Mouse (Mus musculus) kidney, embryonic 15.5 days (tissue): ENCODE results near the gene Smim14. TPM values are rescaled to one million over a fixed set of nuclear protein-coding genes. Genes with fewer than 3 reads are reported as not detected.
"Not testable (repeated sequence)": the region's sequence is repeated elsewhere in the genome, so short reads cannot be mapped to it uniquely, and the experiment has no call there.

Experiments used
- ATAC-seq: fragments of 200-750 bp; cut with Nextera tagmentation; replicated peaks from 2 replicates; pipeline ENCODE4 v1.8.0; 2017; ENCODE audit warnings: moderate TSS enrichment; ENCODE audit not compliant: low FRiP score
- H3K27ac ChIP-seq: fragments of 300-500 bp; sonication (generic); 2 replicates; pipeline ENCODE4 v1.5.1; 2015; ENCODE audit warnings: mild to moderate bottlenecking, inconsistent platforms
- H3K27me3 ChIP-seq: fragments of 300-500 bp; sonication (generic); 2 replicates; pipeline ENCODE4 v1.6.1; 2015; ENCODE audit warnings: inconsistent platforms
- H3K36me3 ChIP-seq: fragments of 300-500 bp; sonication (generic); 2 replicates; pipeline ENCODE4 v1.6.1; 2015; ENCODE audit warnings: inconsistent platforms
- H3K4me1 ChIP-seq: fragments of 300-500 bp; sonication (generic); 2 replicates; pipeline ENCODE4 v1.6.1; 2015; ENCODE audit warnings: inconsistent platforms
- H3K4me2 ChIP-seq: fragments of 300-500 bp; sonication (generic); 2 replicates; pipeline ENCODE4 v1.6.1; 2015; ENCODE audit warnings: moderate library complexity, mild to moderate bottlenecking, inconsistent platforms
- H3K4me3 ChIP-seq: fragments of 300-500 bp; sonication (generic); replicated peaks from 2 replicates; pipeline ENCODE4 v1.5.1; 2015; ENCODE audit warnings: mild to moderate bottlenecking, inconsistent platforms
- H3K9ac ChIP-seq: fragments of 300-500 bp; sonication (generic); 2 replicates; pipeline ENCODE4 v1.6.1; 2015; ENCODE audit warnings: mild to moderate bottlenecking, inconsistent platforms
- H3K9me3 ChIP-seq: fragments of 300-500 bp; sonication (generic); replicated peaks from 2 replicates; pipeline ENCODE4 v1.6.1; 2016; ENCODE audit warnings: inconsistent platforms
- WGBS: fragments of 180-500 bp; shearing (Covaris S2); methylation state at CpG from one replicate; pipeline ENCODE4 v1.1.7; 2015; ENCODE audit warnings: mixed read lengths; 5-methylcytosine and 5-hydroxymethylcytosine counted together
- polyA plus RNA-seq: library from polyadenylated mRNA; unstranded; fragments of >200 nt; fragmentation: Nextera tagmentation; extraction: Ambion mirVana; gene quantifications from 2 replicates; pipeline ENCODE4 v1.2.1, GENCODE M21; 2015

Smim14 gene
- polyA plus RNA-seq, 1 experiment from 2014 or later, result 96.9 TPM

DNA sequence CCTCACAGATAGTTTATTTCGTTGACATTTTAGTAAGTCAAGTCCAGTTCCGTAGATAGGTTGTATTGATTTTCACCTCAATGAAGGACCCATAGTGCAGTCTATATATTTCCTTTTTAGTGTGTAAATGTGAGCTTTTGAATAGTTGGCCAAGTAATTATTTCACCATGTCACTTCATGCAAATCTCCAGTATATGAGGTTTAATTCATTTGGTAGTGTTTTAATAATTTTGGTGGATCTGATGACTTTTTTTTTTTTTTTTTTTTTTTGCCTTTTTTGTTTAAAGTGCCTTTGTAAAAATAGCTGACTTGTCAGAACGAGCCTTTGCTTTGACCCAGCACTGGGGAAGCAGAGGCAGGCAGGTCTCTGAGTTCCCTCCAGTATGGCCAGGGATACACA, 2.8 kb upstream of the Smim14 start:
- H3K36me3 ChIP-seq, result no peaks in the 10 kb centered on the region
- no peaks in the 10 kb centered on the region for H3K27me3 ChIP-seq
- no peak overlapping the region for H3K4me3 ChIP-seq
- no peak overlapping the region for H3K9ac ChIP-seq
- 96% methylated on average over 3 of the region's 3 CpGs for WGBS
- H3K27ac ChIP-seq, result no peak overlapping the region
- ATAC-seq, result no peak
- no peak overlapping the region for H3K4me2 ChIP-seq
- peaks cover 15% of the 10 kb centered on the region for H3K4me1 ChIP-seq
- H3K9me3 ChIP-seq, result no peaks in the 10 kb centered on the region

- no peaks in the 10 kb centered on the region for H3K27me3 ChIP-seq
- H3K27ac ChIP-seq, result no peak overlapping the region
- H3K4me1 ChIP-seq, result peaks cover 15% of the 10 kb centered on the region
- H3K9ac ChIP-seq, result no peak overlapping the region
- H3K4me2 ChIP-seq, result peak overlapping the region; percentile 51
- no peak for ATAC-seq
- WGBS, result 40% methylated on average over 4 of the region's 4 CpGs
- no peaks in the 10 kb centered on the region for H3K9me3 ChIP-seq
- no peaks in the 10 kb centered on the region for H3K36me3 ChIP-seq
- H3K4me3 ChIP-seq, result peak overlapping the region; percentile 23
Measured at GRCm38 (mm10) chr5:65538829-65539228, 1.8 kb upstream of the Smim14 start.

DNA sequence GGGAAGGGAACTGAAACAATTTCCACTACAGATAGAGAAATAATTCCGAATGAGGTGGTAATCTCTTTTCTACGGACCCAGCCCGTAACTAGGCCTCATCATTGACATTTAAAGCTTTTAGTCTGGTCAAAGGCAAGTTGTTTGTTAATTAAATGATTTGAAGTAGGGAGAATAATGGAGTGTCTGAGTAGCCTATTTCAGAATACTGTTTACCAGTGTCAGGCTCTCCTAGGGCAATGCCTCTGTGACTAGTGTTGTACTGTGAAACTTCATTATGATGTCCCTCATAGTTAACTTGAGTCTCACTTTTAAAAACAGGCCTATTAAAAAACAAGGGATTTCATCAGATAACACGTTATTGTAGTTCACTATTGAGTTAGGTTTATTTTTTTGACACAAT, 1.1 kb upstream of the Smim14 start:
- Histone ChIP-seq H3K9ac (peak overlapping the region; percentile 97), H3K36me3 (no peaks in the 10 kb centered on the region), H3K9me3 (no peaks in the 10 kb centered on the region), H3K27me3 (no peaks in the 10 kb centered on the region), H3K27ac (peak overlapping the region; percentile 99), H3K4me3 (peak overlapping the region; percentile 86), H3K4me1 (peaks cover 15% of the 10 kb centered on the region), H3K4me2 (peak overlapping the region; percentile 73)
- under 1% methylated on average over 4 of the region's 4 CpGs for WGBS
- ATAC-seq, result no peak

GRCm38 (mm10) chr5:65537420-65538071, 562 bp upstream of the Smim14 start:
- Histone ChIP-seq H3K4me1 (peaks cover 15% of the 10 kb centered on the region), H3K36me3 (no peaks in the 10 kb centered on the region), H3K4me2 (peak overlapping the region; percentile 73), H3K27ac (peak overlapping the region; percentile 99), H3K4me3 (peak overlapping the region; percentile 86), H3K27me3 (no peaks in the 10 kb centered on the region), H3K9me3 (no peaks in the 10 kb centered on the region), H3K9ac (peak overlapping the region; percentile 97)
- WGBS, result under 1% methylated on average over 56 of the region's 59 CpGs
- ATAC-seq, result peak; percentile 73

GRCm38 (mm10) chr5:65536068-65536465, 917 bp downstream of the Smim14 start:
- peak overlapping the region; percentile 73 for H3K4me2 ChIP-seq
- WGBS, result 86% methylated on average over 10 of the region's 10 CpGs

GRCm38 (mm10) chr5:65535457-65536067, 1.4 kb downstream of the Smim14 start:
- H3K27ac ChIP-seq, result no peak overlapping the region
- WGBS, result 64% methylated on average over 5 of the region's 5 CpGs
- no peaks in the 10 kb centered on the region for H3K36me3 ChIP-seq
- H3K27me3 ChIP-seq, result no peaks in the 10 kb centered on the region
- H3K4me2 ChIP-seq, result no peak overlapping the region
- no peak overlapping the region for H3K9ac ChIP-seq
- no peaks in the 10 kb centered on the region for H3K9me3 ChIP-seq
- ATAC-seq, result no peak
- no peak overlapping the region for H3K4me3 ChIP-seq
- H3K4me1 ChIP-seq, result peaks cover 15% of the 10 kb centered on the region

More at GRCm38 (mm10) chr5:65536068-65536465, 917 bp downstream of the Smim14 start:
- not testable (repeated sequence) for H3K27me3 ChIP-seq, H3K9me3 ChIP-seq, H3K36me3 ChIP-seq, ATAC-seq
- Histone ChIP-seq H3K9ac (peak overlapping the region; percentile 97), H3K4me1 (peaks cover 15% of the 10 kb centered on the region), H3K27ac (peak overlapping the region; percentile 99), H3K4me3 (peak overlapping the region; percentile 86)

DNA sequence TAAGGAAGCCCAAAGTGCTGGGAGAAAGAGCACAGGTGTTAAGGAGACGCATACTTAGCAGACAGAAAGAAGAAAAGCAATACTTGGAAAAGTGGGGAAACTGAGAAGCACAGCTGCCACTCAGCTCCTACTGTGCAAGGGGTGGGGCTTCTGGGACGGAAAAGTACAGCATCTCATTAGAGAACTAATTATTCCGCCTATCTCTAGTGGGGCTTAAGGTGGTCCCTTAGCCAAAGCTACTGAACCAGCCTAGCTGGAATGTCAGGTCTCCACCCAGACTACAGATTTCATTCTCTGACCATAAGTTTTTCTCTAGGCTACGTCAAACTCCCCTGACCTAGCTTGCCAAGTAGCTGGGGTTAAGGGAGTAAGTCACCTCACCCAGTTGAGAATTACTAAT, 2.5 kb downstream of the Smim14 start:
- ATAC-seq, result no peak
- H3K27ac ChIP-seq, result no peak overlapping the region
- H3K9ac ChIP-seq, result no peak overlapping the region
- H3K27me3 ChIP-seq, result no peaks in the 10 kb centered on the region
- no peaks in the 10 kb centered on the region for H3K9me3 ChIP-seq
- WGBS, result 78% methylated on average over 4 of the region's 4 CpGs
- H3K4me1 ChIP-seq, result peaks cover 14% of the 10 kb centered on the region
- no peak overlapping the region for H3K4me3 ChIP-seq
- H3K4me2 ChIP-seq, result no peak overlapping the region
- H3K36me3 ChIP-seq, result no peaks in the 10 kb centered on the region

GRCm38 (mm10) chr5:65531283-65531682, 5.7 kb downstream of the Smim14 start:
- no peaks in the 10 kb centered on the region for H3K27me3 ChIP-seq
- H3K36me3 ChIP-seq, result no peaks in the 10 kb centered on the region
- 75% methylated on average over 3 of the region's 3 CpGs for WGBS
- peaks cover 4% of the 10 kb centered on the region; the same call in 1 of the 2 replicates for H3K4me1 ChIP-seq
- H3K9ac ChIP-seq, result no peak overlapping the region
- H3K4me3 ChIP-seq, result no peak overlapping the region
- no peak overlapping the region for H3K27ac ChIP-seq
- no peak overlapping the region for H3K4me2 ChIP-seq
- ATAC-seq, result no peak
- H3K9me3 ChIP-seq, result no peaks in the 10 kb centered on the region

GRCm38 (mm10) chr5:65525674-65526443, 11.1 kb downstream of the Smim14 start:
- Histone ChIP-seq H3K36me3 (no peaks in the 10 kb centered on the region), H3K4me1 (no peaks in the 10 kb centered on the region), H3K9ac (no peak overlapping the region), H3K4me2 (no peak overlapping the region), H3K27me3 (no peaks in the 10 kb centered on the region), H3K9me3 (no peaks in the 10 kb centered on the region), H3K4me3 (no peak overlapping the region), H3K27ac (no peak overlapping the region)
- no peak for ATAC-seq
- WGBS, result 14% methylated on average over 8 of the region's 8 CpGs

GRCm38 (mm10) chr5:65524831-65525230, 12.2 kb downstream of the Smim14 start:
- ATAC-seq, result no peak
- Histone ChIP-seq H3K27ac (no peak overlapping the region), H3K9me3 (no peaks in the 10 kb centered on the region), H3K9ac (no peak overlapping the region), H3K4me1 (no peaks in the 10 kb centered on the region), H3K27me3 (no peaks in the 10 kb centered on the region), H3K36me3 (no peaks in the 10 kb centered on the region), H3K4me3 (no peak overlapping the region), H3K4me2 (no peak overlapping the region)
- WGBS, result 72% methylated on average over 4 of the region's 4 CpGs

- Histone ChIP-seq H3K9ac (no peak overlapping the region), H3K36me3 (no peaks in the 10 kb centered on the region), H3K4me1 (no peaks in the 10 kb centered on the region), H3K27ac (no peak overlapping the region), H3K27me3 (no peaks in the 10 kb centered on the region), H3K9me3 (no peaks in the 10 kb centered on the region), H3K4me2 (no peak overlapping the region), H3K4me3 (no peak overlapping the region)
- no peak for ATAC-seq
- WGBS, result 89% methylated on average over 1 of the region's 1 CpGs
Measured at GRCm38 (mm10) chr5:65521803-65522202, 15.2 kb downstream of the Smim14 start.

GRCm38 (mm10) chr5:65514635-65515278, 22.2 kb downstream of the Smim14 start:
- H3K27me3 ChIP-seq, result no peaks in the 10 kb centered on the region
- no peaks in the 10 kb centered on the region for H3K9me3 ChIP-seq
- ATAC-seq, result no peak
- peaks cover 10% of the 10 kb centered on the region; the same call in 1 of the 2 replicates for H3K4me1 ChIP-seq
- no peak overlapping the region for H3K9ac ChIP-seq
- H3K36me3 ChIP-seq, result no peaks in the 10 kb centered on the region
- H3K4me2 ChIP-seq, result no peak overlapping the region
- 36% methylated on average over 5 of the region's 5 CpGs for WGBS
- no peak overlapping the region for H3K4me3 ChIP-seq
- H3K27ac ChIP-seq, result no peak overlapping the region
